Mouse (Mus musculus) ovary, postnatal 14 days (tissue): Measurements from ENCODE around the gene Mmd.
A peak's percentile ranks its signal among the peaks of the same experiment; 100 is the strongest.

ENCODE experiments used
- DNase-seq: peaks from one replicate; pipeline ENCODE4 v3.0.0; 2022; ENCODE audit warnings: low spot score

Mmd gene

GRCm38 (mm10) chr11:90283601-90284000 lies 34.3 kb downstream of the Mmd start:
- DNase-seq, result no peak

DNA sequence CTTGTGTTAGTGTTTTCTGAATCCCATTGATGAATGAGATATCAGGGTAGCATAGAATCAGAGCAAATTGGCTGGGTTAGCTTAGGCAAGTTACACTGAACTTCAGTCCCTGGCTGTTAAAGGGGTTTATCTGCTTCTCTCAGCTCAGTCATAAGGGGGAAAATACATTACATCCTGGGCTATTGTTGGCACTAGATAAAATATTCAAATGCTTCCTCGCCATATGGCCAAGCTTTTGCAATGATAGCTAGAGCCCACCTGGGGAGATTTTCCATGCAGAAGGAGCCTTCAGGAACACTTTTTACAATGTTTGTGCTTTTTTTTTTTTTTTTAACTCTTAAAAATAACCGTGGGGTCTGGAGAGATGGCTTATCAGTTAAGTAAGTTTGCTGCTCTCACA lies 34.8 kb downstream of the Mmd start:
- no peak for DNase-seq

- DNase-seq, result no peak
Observed at GRCm38 (mm10) chr11:90284623-90285022, 35.4 kb downstream of the Mmd start.

- no peak for DNase-seq
Observed at GRCm38 (mm10) chr11:90286550-90287154, 37.4 kb downstream of the Mmd start.

- DNase-seq, result no peak
Observed at GRCm38 (mm10) chr11:90291156-90291555, 41.9 kb downstream of the Mmd start.

- no peak for DNase-seq
Observed at GRCm38 (mm10) chr11:90292766-90293165, 43.5 kb downstream of the Mmd start.

GRCm38 (mm10) chr11:90294622-90295021 lies 45.4 kb downstream of the Mmd start:
- DNase-seq, result no peak

- DNase-seq, result no peak
Observed at GRCm38 (mm10) chr11:90306067-90306466, 56.8 kb downstream of the Mmd start.

DNA sequence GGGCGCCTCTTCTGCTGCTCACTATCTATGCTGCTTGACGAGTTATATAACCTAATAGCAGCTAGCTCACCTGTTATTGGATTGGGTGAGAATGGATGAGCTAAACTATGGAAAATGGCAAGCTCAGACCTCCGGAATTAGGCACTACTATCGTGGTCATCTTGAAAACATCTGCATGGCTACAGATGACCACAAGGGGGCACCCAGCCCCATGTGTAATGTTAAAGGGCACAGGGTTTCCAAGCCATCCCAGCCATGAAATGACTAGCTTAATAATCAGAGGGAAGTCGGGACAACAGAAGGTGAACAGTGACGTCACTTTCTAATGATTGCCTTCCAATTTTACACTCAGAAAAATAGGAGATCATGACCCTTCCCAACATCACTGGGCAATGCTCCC lies 57.7 kb downstream of the Mmd start:
- DNase-seq, result peak; percentile 49

GRCm38 (mm10) chr11:90314606-90315005 lies 65.3 kb downstream of the Mmd start:
- DNase-seq, result no peak

GRCm38 (mm10) chr11:90317482-90317881 lies 68.2 kb downstream of the Mmd start:
- peak; percentile 41 for DNase-seq

DNA sequence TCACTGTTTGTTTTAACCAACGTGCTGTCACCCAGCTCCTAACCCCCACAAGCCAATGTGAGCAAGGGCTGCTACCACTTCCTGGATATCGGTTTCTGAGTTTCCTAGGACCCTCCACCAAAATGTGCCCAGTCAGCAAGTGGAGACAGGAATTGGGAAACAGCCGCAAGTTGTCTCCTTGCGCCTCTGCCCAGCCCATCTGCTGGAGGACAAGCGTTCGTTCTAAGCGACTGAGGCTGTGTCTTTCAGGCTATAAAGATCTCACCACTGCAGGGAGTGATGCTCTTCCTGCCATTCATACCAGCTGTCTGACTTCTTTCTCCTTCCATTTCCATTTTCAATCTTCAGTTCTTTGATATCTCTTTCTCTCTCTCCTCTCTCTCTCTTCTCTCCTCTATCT lies 71.7 kb downstream of the Mmd start:
- no peak for DNase-seq

DNA sequence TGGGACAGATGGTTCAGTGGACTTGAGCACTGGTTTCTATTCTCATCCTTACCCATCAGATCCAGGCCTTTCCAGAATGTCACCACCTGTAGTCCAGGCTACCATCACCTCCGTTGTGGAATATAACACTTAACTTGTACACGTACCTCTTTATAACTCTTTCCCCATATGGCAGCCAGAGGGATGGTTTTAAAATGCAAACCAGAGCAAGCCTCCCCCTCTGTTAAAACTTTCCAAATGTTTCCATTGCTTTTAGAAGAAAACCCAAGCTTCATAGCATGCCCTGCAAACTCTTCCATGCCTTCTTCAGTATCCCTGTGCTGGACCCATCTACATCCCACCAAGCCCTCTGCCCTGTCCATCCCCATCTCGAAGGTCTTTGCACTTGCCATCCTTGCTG lies 75.3 kb downstream of the Mmd start:
- no peak for DNase-seq

GRCm38 (mm10) chr11:90326146-90326545 lies 76.9 kb downstream of the Mmd start:
- DNase-seq, result no peak

- no peak for DNase-seq
Observed at GRCm38 (mm10) chr11:90326836-90327235, 77.6 kb downstream of the Mmd start.
